Mouse (Mus musculus) stomach, postnatal 0 days (tissue): ENCODE measurements around the gene Pcare. TPM values are rescaled to one million over a fixed set of nuclear protein-coding genes. Genes with fewer than 3 reads are reported as not detected.

Experiments
- ATAC-seq: fragments of 200-750 bp; cut with Nextera tagmentation; 2 replicates; pipeline ENCODE4 v1.8.0; 2017; ENCODE audit not compliant: low FRiP score, low TSS enrichment
- DNase-seq: peaks from one replicate; pipeline ENCODE4 v3.0.0-alpha.2; 2016; ENCODE audit warnings: low spot score
- H3K27ac ChIP-seq: fragments of 300-500 bp; sonication (generic); replicated peaks from 2 replicates; pipeline ENCODE4 v1.5.1; 2014; ENCODE audit warnings: mild to moderate bottlenecking, control low read depth
- H3K27me3 ChIP-seq: fragments of 300-500 bp; sonication (generic); 2 replicates; pipeline ENCODE4 v1.6.1; 2014; ENCODE audit warnings: low read length; ENCODE audit not compliant: control insufficient read depth, insufficient read depth
- H3K36me3 ChIP-seq: fragments of 300-500 bp; sonication (generic); 2 replicates; pipeline ENCODE4 v1.6.1; 2014; ENCODE audit warnings: low read length, mixed read lengths; ENCODE audit not compliant: control insufficient read depth, insufficient read depth
- H3K4me1 ChIP-seq: fragments of 300-500 bp; sonication (generic); replicated peaks from 2 replicates; pipeline ENCODE4 v1.6.1; 2014; ENCODE audit warnings: antibody characterized with exemption; ENCODE audit not compliant: control insufficient read depth, insufficient read depth
- H3K4me2 ChIP-seq: fragments of 300-500 bp; sonication (generic); replicated peaks from 2 replicates; pipeline ENCODE4 v1.6.1; 2014; ENCODE audit warnings: low read depth, mild to moderate bottlenecking, control low read depth, moderate library complexity
- H3K4me3 ChIP-seq: fragments of 300-500 bp; sonication (generic); 2 replicates; pipeline ENCODE4 v1.5.1; 2014; ENCODE audit warnings: low read depth, low read length, control low read depth
- H3K9ac ChIP-seq: fragments of 300-500 bp; sonication (generic); 2 replicates; pipeline ENCODE4 v1.6.1; 2014; ENCODE audit warnings: mild to moderate bottlenecking, low read length, control low read depth, mixed read lengths
- H3K9me3 ChIP-seq: fragments of 300-500 bp; sonication (generic); 2 replicates; pipeline ENCODE4 v1.6.1; 2016; ENCODE audit warnings: low read length; ENCODE audit not compliant: control insufficient read depth
- CTCF ChIP-seq: IDR thresholded peaks from 2 replicates; pipeline ENCODE4 v1.5.1; 2016; ENCODE audit warnings: antibody characterized with exemption, low read depth, mild to moderate bottlenecking, moderate library complexity
- EP300 ChIP-seq: optimal IDR thresholded peaks from 2 replicates; pipeline ENCODE3; 2016; ENCODE audit warnings: antibody characterized with exemption
- WGBS: fragments of 180-500 bp; shearing (Covaris S2); extraction: QIAGEN DNeasy Blood & Tissue Kit; methylation state at CpG from one replicate; pipeline ENCODE4 v1.1.7; 2014; 5-methylcytosine and 5-hydroxymethylcytosine counted together
- polyA plus RNA-seq: library from polyadenylated mRNA; unstranded; fragments of >200 nt; fragmentation: Nextera tagmentation; extraction: Ambion mirVana; gene quantifications from 2 replicates; pipeline ENCODE4 v1.2.1, GENCODE M21; 2015

The Pcare gene
- polyA plus RNA-seq, 1 experiment from 2014 or later, result not detected

- Histone ChIP-seq H3K9ac (peak overlapping the region; percentile 73), H3K4me3 (peak overlapping the region; percentile 58), H3K9me3 (no peaks in the 10 kb centered on the region), H3K4me1 (no peaks in the 10 kb centered on the region; the same call in 1 of the 2 replicates), H3K36me3 (no peaks in the 10 kb centered on the region), H3K4me2 (peak overlapping the region; percentile 79), H3K27ac (peak overlapping the region; percentile 80), H3K27me3 (no peaks in the 10 kb centered on the region)
- TF ChIP-seq EP300 (no peak), CTCF (no peak)
- DNase-seq (peak; percentile 19), ATAC-seq (no peak; the same call in 1 of the 2 replicates)
- under 1% methylated on average over 31 of the region's 59 CpGs for WGBS
These were observed 30.1 kb upstream of the Pcare start for GRCm38 (mm10) chr17:71782699-71783365.

GRCm38 (mm10) chr17:71782242-71782698 is 29.6 kb upstream of the Pcare start:
- H3K4me3 ChIP-seq, result peak overlapping the region; percentile 58
- H3K9ac ChIP-seq, result peak overlapping the region; percentile 73
- H3K9me3 ChIP-seq, result no peaks in the 10 kb centered on the region
- ATAC-seq, result peak; percentile 57
- no peaks in the 10 kb centered on the region for H3K36me3 ChIP-seq
- TF ChIP-seq CTCF (peak; percentile 18; the same call in 1 of the 2 replicates), EP300 (no peak)
- H3K4me2 ChIP-seq, result peak overlapping the region; percentile 79
- WGBS, result 1% methylated on average over 29 of the region's 29 CpGs
- H3K4me1 ChIP-seq, result no peaks in the 10 kb centered on the region; the same call in 1 of the 2 replicates
- H3K27me3 ChIP-seq, result no peaks in the 10 kb centered on the region
- DNase-seq, result peak; percentile 18
- peak overlapping the region; percentile 80 for H3K27ac ChIP-seq

GRCm38 (mm10) chr17:71780945-71781344 is 28.3 kb upstream of the Pcare start:
- no peaks in the 10 kb centered on the region for H3K9me3 ChIP-seq
- H3K36me3 ChIP-seq, result no peaks in the 10 kb centered on the region
- 51% methylated on average over 4 of the region's 4 CpGs for WGBS
- no peak overlapping the region; the same call in 1 of the 2 replicates for H3K4me2 ChIP-seq
- ATAC-seq (0 out of 2 replicates have a peak, but pooled peaks have one; percentile 21), DNase-seq (no peak)
- H3K9ac ChIP-seq, result no peak overlapping the region
- no peak for TF ChIP-seq CTCF
- no peak for TF ChIP-seq EP300
- H3K4me1 ChIP-seq, result no peaks in the 10 kb centered on the region; the same call in 1 of the 2 replicates
- H3K27me3 ChIP-seq, result no peaks in the 10 kb centered on the region
- peak overlapping the region; percentile 45 for H3K27ac ChIP-seq
- no peak overlapping the region for H3K4me3 ChIP-seq

- DNase-seq, result no peak
- 58% methylated on average over 2 of the region's 2 CpGs for WGBS
These were observed 27.8 kb upstream of the Pcare start for GRCm38 (mm10) chr17:71780490-71780889.

GRCm38 (mm10) chr17:71778696-71779095 is 26.0 kb upstream of the Pcare start:
- H3K36me3 ChIP-seq, result no peaks in the 10 kb centered on the region
- DNase-seq (no peak), ATAC-seq (no peak)
- H3K27me3 ChIP-seq, result no peaks in the 10 kb centered on the region
- no peaks in the 10 kb centered on the region; the same call in 1 of the 2 replicates for H3K4me1 ChIP-seq
- H3K9me3 ChIP-seq, result no peaks in the 10 kb centered on the region
- H3K9ac ChIP-seq, result no peak overlapping the region
- 73% methylated on average over 3 of the region's 3 CpGs for WGBS
- TF ChIP-seq CTCF, result peak; percentile 42
- TF ChIP-seq EP300, result no peak
- H3K27ac ChIP-seq, result no peak overlapping the region
- no peak overlapping the region for H3K4me3 ChIP-seq
- H3K4me2 ChIP-seq, result no peak overlapping the region

More at GRCm38 (mm10) chr17:71780490-71780889, 27.8 kb upstream of the Pcare start:
- Histone ChIP-seq H3K9me3 (no peaks in the 10 kb centered on the region), H3K4me3 (no peak overlapping the region), H3K4me1 (no peaks in the 10 kb centered on the region; the same call in 1 of the 2 replicates), H3K27ac (no peak overlapping the region), H3K4me2 (no peak overlapping the region), H3K27me3 (no peaks in the 10 kb centered on the region), H3K36me3 (no peaks in the 10 kb centered on the region), H3K9ac (no peak overlapping the region)
- TF ChIP-seq CTCF, result no peak
- no peak for TF ChIP-seq EP300
- ATAC-seq, result no peak

- ATAC-seq (no peak), DNase-seq (no peak)
- no peaks in the 10 kb centered on the region for H3K36me3 ChIP-seq
- 66% methylated on average over 4 of the region's 4 CpGs for WGBS
- no peaks in the 10 kb centered on the region for H3K27me3 ChIP-seq
- no peaks in the 10 kb centered on the region for H3K4me1 ChIP-seq
- TF ChIP-seq EP300 (no peak), CTCF (no peak)
- no peaks in the 10 kb centered on the region for H3K9me3 ChIP-seq
- no peak overlapping the region for H3K9ac ChIP-seq
- no peak overlapping the region for H3K4me2 ChIP-seq
- H3K4me3 ChIP-seq, result no peak overlapping the region
- no peak overlapping the region for H3K27ac ChIP-seq
These were observed 22.6 kb upstream of the Pcare start for GRCm38 (mm10) chr17:71775279-71775678.
